Mouse (Mus musculus) embryonic facial prominence, embryonic 12.5 days (tissue): ENCODE measurements around the gene BC052040. TPM values are rescaled to one million over a fixed set of nuclear protein-coding genes. Genes with fewer than 3 reads are reported as not detected.

ENCODE experiments used
- ATAC-seq: fragments of 200-750 bp; cut with Nextera tagmentation; 2 replicates; pipeline ENCODE4 v1.8.0; 2017; ENCODE audit not compliant: insufficient number of reproducible peaks, insufficient read depth, low FRiP score, low TSS enrichment
- H3K27ac ChIP-seq: fragments of 300-500 bp; sonication (generic); 2 replicates; pipeline ENCODE4 v1.5.1; 2016; ENCODE audit warnings: mild to moderate bottlenecking
- H3K27me3 ChIP-seq: fragments of 300-500 bp; sonication (generic); 2 replicates; pipeline ENCODE4 v1.6.1; 2016; ENCODE audit warnings: mild to moderate bottlenecking, moderate library complexity
- H3K36me3 ChIP-seq: fragments of 300-500 bp; sonication (generic); 2 replicates; pipeline ENCODE4 v1.6.1; 2016; ENCODE audit warnings: mild to moderate bottlenecking
- H3K4me1 ChIP-seq: fragments of 300-500 bp; sonication (generic); 2 replicates; pipeline ENCODE4 v1.6.1; 2016
- H3K4me2 ChIP-seq: fragments of 300-500 bp; sonication (generic); replicated peaks from 2 replicates; pipeline ENCODE4 v1.6.1; 2016; ENCODE audit warnings: mild to moderate bottlenecking, moderate library complexity
- H3K4me3 ChIP-seq: fragments of 300-500 bp; sonication (generic); 2 replicates; pipeline ENCODE4 v1.5.1; 2016; ENCODE audit warnings: mild to moderate bottlenecking
- H3K9ac ChIP-seq: fragments of 300-500 bp; sonication (generic); 2 replicates; pipeline ENCODE4 v1.6.1; 2016; ENCODE audit warnings: mild to moderate bottlenecking, moderate library complexity
- H3K9me3 ChIP-seq: fragments of 300-500 bp; sonication (generic); 2 replicates; pipeline ENCODE4 v1.6.1; 2016; ENCODE audit warnings: mild to moderate bottlenecking, moderate library complexity
- WGBS: fragments of 180-500 bp; shearing (Covaris S2); methylation state at CpG from one replicate; pipeline ENCODE4 v1.1.7; 2016; 5-methylcytosine and 5-hydroxymethylcytosine counted together
- polyA plus RNA-seq: library from polyadenylated mRNA; unstranded; fragments of >200 nt; fragmentation: Nextera tagmentation; extraction: Ambion mirVana; gene quantifications from 2 replicates; pipeline ENCODE4 v1.2.1, GENCODE M21; 2016

Gene BC052040
- polyA plus RNA-seq, 1 experiment from 2014 or later, result 14.4 TPM

GRCm38 (mm10) chr2:115604132-115604531 lies 22.6 kb downstream of the BC052040 start:
- H3K9me3 ChIP-seq, result no peaks in the 10 kb centered on the region
- H3K4me2 ChIP-seq, result no peak overlapping the region
- no peak overlapping the region for H3K27ac ChIP-seq
- WGBS, result 81% methylated on average over 6 of the region's 6 CpGs
- no peaks in the 10 kb centered on the region for H3K36me3 ChIP-seq
- no peak overlapping the region for H3K4me3 ChIP-seq
- peaks cover 4% of the 10 kb centered on the region; the same call in 1 of the 2 replicates for H3K4me1 ChIP-seq
- H3K27me3 ChIP-seq, result no peaks in the 10 kb centered on the region
- H3K9ac ChIP-seq, result no peak overlapping the region
- ATAC-seq, result no peak

GRCm38 (mm10) chr2:115605829-115606336 lies 24.4 kb downstream of the BC052040 start:
- WGBS, result 60% methylated on average over 1 of the region's 1 CpGs
- H3K4me2 ChIP-seq, result no peak overlapping the region
- peaks cover 3% of the 10 kb centered on the region; the same call in 1 of the 2 replicates for H3K4me1 ChIP-seq
- ATAC-seq, result no peak
- no peaks in the 10 kb centered on the region for H3K27me3 ChIP-seq
- H3K4me3 ChIP-seq, result no peak overlapping the region
- no peaks in the 10 kb centered on the region for H3K9me3 ChIP-seq
- H3K27ac ChIP-seq, result no peak overlapping the region
- H3K36me3 ChIP-seq, result no peaks in the 10 kb centered on the region
- no peak overlapping the region for H3K9ac ChIP-seq

GRCm38 (mm10) chr2:115609020-115609419 lies 27.5 kb downstream of the BC052040 start:
- no peak overlapping the region for H3K4me3 ChIP-seq
- ATAC-seq, result no peak
- H3K27me3 ChIP-seq, result no peaks in the 10 kb centered on the region
- H3K4me2 ChIP-seq, result no peak overlapping the region
- no peak overlapping the region for H3K9ac ChIP-seq
- WGBS, result 93% methylated on average over 3 of the region's 3 CpGs
- H3K27ac ChIP-seq, result no peak overlapping the region
- H3K9me3 ChIP-seq, result no peaks in the 10 kb centered on the region
- H3K36me3 ChIP-seq, result no peaks in the 10 kb centered on the region
- H3K4me1 ChIP-seq, result no peaks in the 10 kb centered on the region

GRCm38 (mm10) chr2:115610092-115610491 lies 28.6 kb downstream of the BC052040 start:
- no peak for ATAC-seq
- Histone ChIP-seq H3K4me2 (no peak overlapping the region), H3K4me3 (no peak overlapping the region), H3K36me3 (no peaks in the 10 kb centered on the region), H3K4me1 (no peaks in the 10 kb centered on the region), H3K27ac (no peak overlapping the region), H3K27me3 (no peaks in the 10 kb centered on the region), H3K9ac (no peak overlapping the region), H3K9me3 (no peaks in the 10 kb centered on the region)
- 79% methylated on average over 2 of the region's 2 CpGs for WGBS

- no peak overlapping the region for H3K9ac ChIP-seq
- no peaks in the 10 kb centered on the region for H3K4me1 ChIP-seq
- no peaks in the 10 kb centered on the region for H3K27me3 ChIP-seq
- H3K4me2 ChIP-seq, result no peak overlapping the region
- no peak overlapping the region for H3K27ac ChIP-seq
- WGBS, result 91% methylated on average over 6 of the region's 6 CpGs
- ATAC-seq, result no peak
- H3K9me3 ChIP-seq, result no peaks in the 10 kb centered on the region
- H3K36me3 ChIP-seq, result no peaks in the 10 kb centered on the region
- no peak overlapping the region for H3K4me3 ChIP-seq
These were observed 29.0 kb downstream of the BC052040 start for GRCm38 (mm10) chr2:115610503-115610902.

- Histone ChIP-seq H3K9ac (no peak overlapping the region), H3K27ac (no peak overlapping the region), H3K4me2 (no peak overlapping the region), H3K9me3 (no peaks in the 10 kb centered on the region), H3K4me3 (no peak overlapping the region), H3K27me3 (no peaks in the 10 kb centered on the region), H3K36me3 (no peaks in the 10 kb centered on the region), H3K4me1 (no peaks in the 10 kb centered on the region)
- no peak for ATAC-seq
- 82% methylated on average over 3 of the region's 3 CpGs for WGBS
These were observed 32.5 kb downstream of the BC052040 start for GRCm38 (mm10) chr2:115613830-115614520.

- no peak overlapping the region for H3K9ac ChIP-seq
These were observed 47.0 kb downstream of the BC052040 start for GRCm38 (mm10) chr2:115628471-115628870.

GRCm38 (mm10) chr2:115631031-115631434 lies 49.5 kb downstream of the BC052040 start:
- Histone ChIP-seq H3K4me2 (no peak overlapping the region), H3K36me3 (no peaks in the 10 kb centered on the region), H3K9me3 (no peaks in the 10 kb centered on the region), H3K9ac (no peak overlapping the region), H3K27me3 (no peaks in the 10 kb centered on the region), H3K27ac (no peak overlapping the region), H3K4me3 (no peak overlapping the region), H3K4me1 (no peaks in the 10 kb centered on the region)
- ATAC-seq, result no peak
- 72% methylated on average over 5 of the region's 5 CpGs for WGBS

More at GRCm38 (mm10) chr2:115628471-115628870, 47.0 kb downstream of the BC052040 start:
- no peak for ATAC-seq
- no peaks in the 10 kb centered on the region for H3K4me1 ChIP-seq
- no peaks in the 10 kb centered on the region for H3K27me3 ChIP-seq
- H3K9me3 ChIP-seq, result no peaks in the 10 kb centered on the region
- H3K4me2 ChIP-seq, result no peak overlapping the region
- 90% methylated on average over 4 of the region's 4 CpGs for WGBS
- H3K4me3 ChIP-seq, result no peak overlapping the region
- no peaks in the 10 kb centered on the region for H3K36me3 ChIP-seq
- H3K27ac ChIP-seq, result no peak overlapping the region

GRCm38 (mm10) chr2:115631826-115632225 lies 50.3 kb downstream of the BC052040 start:
- H3K27ac ChIP-seq, result no peak overlapping the region
- H3K4me2 ChIP-seq, result no peak overlapping the region
- H3K4me3 ChIP-seq, result no peak overlapping the region
- H3K36me3 ChIP-seq, result no peaks in the 10 kb centered on the region
- 88% methylated on average over 4 of the region's 4 CpGs for WGBS
- no peak overlapping the region for H3K9ac ChIP-seq
- no peaks in the 10 kb centered on the region for H3K4me1 ChIP-seq
- no peaks in the 10 kb centered on the region for H3K27me3 ChIP-seq
- no peaks in the 10 kb centered on the region for H3K9me3 ChIP-seq
- no peak for ATAC-seq

GRCm38 (mm10) chr2:115650203-115650602 lies 68.7 kb downstream of the BC052040 start:
- Histone ChIP-seq H3K36me3 (no peaks in the 10 kb centered on the region), H3K9ac (no peak overlapping the region), H3K9me3 (no peaks in the 10 kb centered on the region), H3K27me3 (no peaks in the 10 kb centered on the region), H3K4me2 (no peak overlapping the region), H3K4me1 (peaks cover 3% of the 10 kb centered on the region; the same call in 1 of the 2 replicates), H3K27ac (no peak overlapping the region), H3K4me3 (no peak overlapping the region)
- ATAC-seq, result no peak
- 49% methylated on average over 2 of the region's 2 CpGs for WGBS

GRCm38 (mm10) chr2:115659712-115660111 lies 78.2 kb downstream of the BC052040 start:
- H3K27ac ChIP-seq, result no peak overlapping the region
- peaks cover 5% of the 10 kb centered on the region; the same call in 1 of the 2 replicates for H3K4me1 ChIP-seq
- ATAC-seq, result no peak
- no peak overlapping the region for H3K4me2 ChIP-seq
- 72% methylated on average over 8 of the region's 8 CpGs for WGBS
- H3K4me3 ChIP-seq, result no peak overlapping the region
- H3K9me3 ChIP-seq, result no peaks in the 10 kb centered on the region
- no peak overlapping the region for H3K9ac ChIP-seq
- no peaks in the 10 kb centered on the region for H3K36me3 ChIP-seq
- no peaks in the 10 kb centered on the region for H3K27me3 ChIP-seq
